Mouse (Mus musculus): ENCODE measurements around the gene Gm49325. TPM values are rescaled to one million over a fixed set of nuclear protein-coding genes. Genes with fewer than 3 reads are reported as not detected.
"Not testable (repeated sequence)": the region's sequence is repeated elsewhere in the genome, so short reads cannot be mapped to it uniquely, and the experiment has no call there.

The Gm49325 gene
- total and polyA plus RNA-seq, 3 experiments: 27.5 to 28.5 TPM; not detected in 1

DNA sequence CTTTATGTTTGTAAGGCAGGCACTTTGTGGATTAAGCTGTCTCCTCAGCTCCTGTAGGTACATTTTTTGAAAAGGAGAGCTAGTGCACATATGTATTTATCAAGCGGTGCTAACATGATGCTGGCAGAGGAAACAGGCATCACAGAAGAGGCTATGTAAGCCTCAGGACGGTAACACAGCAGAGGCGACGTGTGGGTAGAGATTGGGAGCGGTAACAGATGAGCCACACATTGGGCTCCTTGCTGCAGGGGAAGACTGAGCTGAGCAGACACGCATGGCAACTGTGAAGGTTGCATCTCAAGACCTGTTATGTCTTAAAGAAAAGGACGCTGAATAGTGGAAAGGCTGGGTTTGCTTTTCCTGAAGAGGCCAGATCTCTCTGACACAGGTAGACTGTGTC is 77.0 kb downstream of the Gm49325 start:
- no peak for DNase-seq

DNA sequence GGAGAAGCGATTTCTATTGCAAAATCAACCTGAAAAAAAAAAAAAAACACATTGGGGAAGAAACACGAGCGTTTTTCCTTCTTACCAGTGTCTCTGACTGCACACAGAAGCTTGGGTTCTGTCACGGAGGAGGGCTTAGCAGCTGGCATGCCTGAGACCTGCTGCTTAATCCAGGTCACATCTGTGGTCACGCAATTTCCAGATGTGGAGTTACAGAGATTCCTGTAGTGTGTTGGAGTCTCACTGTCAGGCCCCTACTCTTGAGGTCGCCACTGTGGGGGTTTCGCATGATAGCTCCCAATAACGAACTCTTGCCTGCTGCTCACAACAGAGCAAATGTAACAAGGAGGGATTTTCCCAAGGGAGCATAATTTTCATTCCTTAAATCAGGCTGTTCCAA is 78.2 kb downstream of the Gm49325 start:
- no peak for DNase-seq

DNA sequence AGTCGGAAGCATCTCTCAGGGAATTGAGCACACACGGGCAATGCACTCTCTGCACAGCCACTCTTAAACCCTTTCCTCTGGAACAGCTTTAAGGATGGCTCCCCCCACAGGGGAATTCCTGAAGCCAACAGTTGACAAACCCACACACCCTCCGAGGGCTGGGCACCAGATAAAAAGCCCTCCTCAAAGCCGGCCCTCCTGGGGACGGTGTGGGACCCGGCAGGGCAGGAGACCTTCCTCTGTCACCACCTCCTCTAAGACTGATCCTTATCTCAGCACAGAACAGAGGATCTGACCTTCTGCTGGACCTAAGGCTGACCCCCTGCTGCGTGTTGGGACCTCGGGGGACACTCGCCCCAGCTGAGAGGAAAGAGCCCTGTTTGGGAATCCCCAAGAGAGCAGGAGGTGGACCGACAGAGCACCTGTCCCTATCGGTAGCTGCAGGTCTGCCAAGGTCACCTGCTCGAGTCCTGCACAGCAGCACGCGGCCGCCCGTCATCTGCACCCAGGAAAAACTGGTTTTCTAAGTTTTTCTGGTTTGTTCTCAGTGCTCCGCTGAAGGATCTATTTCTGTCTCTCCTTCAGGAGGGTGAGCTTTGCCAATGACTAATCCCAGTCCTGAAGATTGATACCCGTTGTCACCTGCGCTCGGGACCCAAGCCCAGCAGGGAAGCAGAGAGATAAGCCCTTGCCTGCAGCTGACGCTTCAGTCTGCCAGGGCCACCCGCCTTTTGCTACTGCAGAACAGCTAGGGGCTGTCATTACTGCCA is 80.1 kb downstream of the Gm49325 start, which contains the start of gene Tspear:
Tspear (plus strand) TSS at position 675 of the 770 bp plus-strand sequence.
- peak; percentile 23 for DNase-seq

DNA sequence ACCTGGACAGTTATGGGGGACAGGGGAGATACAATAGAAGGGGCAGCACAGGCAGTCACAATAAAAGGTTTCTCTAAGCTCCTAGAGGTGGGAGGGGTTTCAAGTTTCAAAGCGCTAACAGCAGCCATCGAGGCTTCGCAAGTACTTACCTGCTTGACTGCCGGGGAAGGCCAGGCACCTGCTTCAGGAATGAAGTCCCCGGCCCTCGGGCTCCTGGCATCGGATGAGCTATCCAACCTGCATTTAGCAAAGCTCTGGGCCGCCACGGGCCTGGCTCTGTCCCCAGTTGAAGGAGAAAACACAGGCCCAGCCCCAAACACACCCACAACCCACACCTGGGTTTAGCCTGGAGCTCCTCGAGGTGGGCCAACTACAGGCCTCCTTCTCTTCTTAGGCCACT is 81.0 kb downstream of the Gm49325 start:
- no peak for DNase-seq

DNA sequence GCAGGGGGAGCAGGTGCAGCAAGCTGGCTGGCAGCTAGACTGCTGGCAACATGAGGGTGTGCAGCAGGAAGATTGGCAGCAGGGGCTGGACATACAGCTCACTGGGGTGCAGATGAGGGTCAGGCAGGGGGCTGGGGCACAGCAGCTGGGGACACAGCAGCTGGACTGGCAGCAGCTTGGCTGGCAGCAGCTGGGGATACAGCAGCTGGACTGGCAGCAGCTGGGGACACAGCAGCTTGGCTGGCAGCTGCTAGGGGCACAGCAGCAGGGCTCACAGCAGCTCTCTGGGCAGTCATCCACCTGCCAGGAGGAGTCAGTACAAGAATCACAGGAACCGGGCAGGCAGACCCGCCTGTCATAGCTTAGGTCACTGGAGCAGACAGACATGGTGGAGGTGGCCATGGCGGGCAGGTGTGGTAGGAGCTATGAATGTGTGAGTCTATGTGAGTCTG is 84.4 kb downstream of the Gm49325 start, which contains the start of gene Gm19402:
Gm19402 (minus strand) TSS at position 402 of the 452 bp plus-strand sequence.
- DNase-seq: not testable (repeated sequence)

Small RNA genes within 50 kb of the gene (microRNA-seq; reads per million reads assigned to microRNA genes)
- 5.0 to 8.6 reads per million in 2 experiments for gene Mir1930

Other genes with a start within 250 kb of the Gm49325 start
- gene Adarb1, start 187.9 kb upstream of the Gm49325 start, total RNA-seq (2021): 10 to 100 TPM; 14.4 to 23.5 TPM
- 11.3 and 13.5 TPM in 2 replicates for gene Adarb1, start 187.9 kb upstream of the Gm49325 start, polyA plus RNA-seq (2012; rRNA removed)
- 10 to 100 TPM; 17.9 to 21.0 TPM for gene Fam207a, start 90.4 kb upstream of the Gm49325 start, total RNA-seq (2021)
- gene Fam207a, start 90.4 kb upstream of the Gm49325 start, polyA plus RNA-seq (2012; rRNA removed): 26.4 and 30.5 TPM in 2 replicates
- gene Itgb2, start 75.9 kb upstream of the Gm49325 start, total RNA-seq (2021): 1 to 10 TPM; 9.5 to 9.8 TPM
- gene Itgb2, start 75.9 kb upstream of the Gm49325 start, polyA plus RNA-seq (2012; rRNA removed): 5.1 and 7.4 TPM in 2 replicates
- gene Pttg1ip, start 24.5 kb upstream of the Gm49325 start, total RNA-seq (2021): 100 to 1,000 TPM; 174 to 202 TPM
- gene Pttg1ip, start 24.5 kb upstream of the Gm49325 start, polyA plus RNA-seq (2012; rRNA removed): 127 and 165 TPM in 2 replicates
- gene Sumo3, start 100 bp upstream of the Gm49325 start, total RNA-seq (2021): 100 to 1,000 TPM in 1 of 2 experiments, 10 to 100 TPM in 1; 97.7 to 104 TPM
- 83.8 and 91.1 TPM in 2 replicates for gene Sumo3, start 100 bp upstream of the Gm49325 start, polyA plus RNA-seq (2012; rRNA removed)
- gene Ube2g2, start 16.1 kb downstream of the Gm49325 start, total RNA-seq (2021): 10 to 100 TPM; 50.0 to 55.0 TPM
- 27.9 and 37.4 TPM in 2 replicates for gene Ube2g2, start 16.1 kb downstream of the Gm49325 start, polyA plus RNA-seq (2012; rRNA removed)
- gene Tspear, start 80.4 kb downstream of the Gm49325 start, total RNA-seq (2021): under 1 TPM; 0.17 to 0.62 TPM
- 0.94 and 1.1 TPM in 2 replicates for gene Tspear, start 80.4 kb downstream of the Gm49325 start, polyA plus RNA-seq (2012; rRNA removed)
- not detected for gene Gm19402, start 84.6 kb downstream of the Gm49325 start, total RNA-seq (2021)
- not detected in 2 replicates for gene Gm19402, start 84.6 kb downstream of the Gm49325 start, polyA plus RNA-seq (2012; rRNA removed)
- gene Gm9508, start 91.0 kb downstream of the Gm49325 start, total RNA-seq (2021): not detected
- gene Gm9508, start 91.0 kb downstream of the Gm49325 start, polyA plus RNA-seq (2012; rRNA removed): not detected in 2 replicates
- not detected for gene Gm10272, start 100.4 kb downstream of the Gm49325 start, total RNA-seq (2021)
- not detected in 2 replicates for gene Gm10272, start 100.4 kb downstream of the Gm49325 start, polyA plus RNA-seq (2012; rRNA removed)
- gene Gm10024, start 105.3 kb downstream of the Gm49325 start, total RNA-seq (2021): not detected
- gene Gm10024, start 105.3 kb downstream of the Gm49325 start, polyA plus RNA-seq (2012; rRNA removed): not detected in 2 replicates
- gene Gm10142, start 109.6 kb downstream of the Gm49325 start, total RNA-seq (2021): not detected
- not detected in 2 replicates for gene Gm10142, start 109.6 kb downstream of the Gm49325 start, polyA plus RNA-seq (2012; rRNA removed)
- gene Krtap12-1, start 114.4 kb downstream of the Gm49325 start, total RNA-seq (2021): not detected
- not detected in 2 replicates for gene Krtap12-1, start 114.4 kb downstream of the Gm49325 start, polyA plus RNA-seq (2012; rRNA removed)
- not detected for gene Gm10100, start 120.3 kb downstream of the Gm49325 start, total RNA-seq (2021)
- not detected in 2 replicates for gene Gm10100, start 120.3 kb downstream of the Gm49325 start, polyA plus RNA-seq (2012; rRNA removed)
- not detected for gene Gm18596, start 136.4 kb downstream of the Gm49325 start, total RNA-seq (2021)
- gene Gm18596, start 136.4 kb downstream of the Gm49325 start, polyA plus RNA-seq (2012; rRNA removed): not detected in 2 replicates
- not detected for gene Gm9736, start 145.2 kb downstream of the Gm49325 start, total RNA-seq (2021)
- gene Gm9736, start 145.2 kb downstream of the Gm49325 start, polyA plus RNA-seq (2012; rRNA removed): not detected in 2 replicates
- not detected for gene Gm3233, start 153.5 kb downstream of the Gm49325 start, total RNA-seq (2021)
- not detected in 2 replicates for gene Gm3233, start 153.5 kb downstream of the Gm49325 start, polyA plus RNA-seq (2012; rRNA removed)
- gene Gm3238, start 165.1 kb downstream of the Gm49325 start, total RNA-seq (2021): not detected
- not detected in 2 replicates for gene Gm3238, start 165.1 kb downstream of the Gm49325 start, polyA plus RNA-seq (2012; rRNA removed)
- not detected for gene Gm7138, start 170.7 kb downstream of the Gm49325 start, total RNA-seq (2021)
- not detected in 2 replicates for gene Gm7138, start 170.7 kb downstream of the Gm49325 start, polyA plus RNA-seq (2012; rRNA removed)
- gene Gm3250, start 176.3 kb downstream of the Gm49325 start, total RNA-seq (2021): not detected
- gene Gm3250, start 176.3 kb downstream of the Gm49325 start, polyA plus RNA-seq (2012; rRNA removed): not detected in 2 replicates
- gene Gm7137, start 182.0 kb downstream of the Gm49325 start, total RNA-seq (2021): not detected
- gene Gm7137, start 182.0 kb downstream of the Gm49325 start, polyA plus RNA-seq (2012; rRNA removed): not detected in 2 replicates
- gene Gm9639, start 188.9 kb downstream of the Gm49325 start, total RNA-seq (2021): not detected
- not detected in 2 replicates for gene Gm9639, start 188.9 kb downstream of the Gm49325 start, polyA plus RNA-seq (2012; rRNA removed)
- not detected for gene Gm19668, start 192.9 kb downstream of the Gm49325 start, total RNA-seq (2021)
- not detected in 2 replicates for gene Gm19668, start 192.9 kb downstream of the Gm49325 start, polyA plus RNA-seq (2012; rRNA removed)
- not detected for gene Gm9507, start 205.6 kb downstream of the Gm49325 start, total RNA-seq (2021)
- gene Gm9507, start 205.6 kb downstream of the Gm49325 start, polyA plus RNA-seq (2012; rRNA removed): 0.31 TPM in 1 of 2 replicates, not detected in the other
- not detected for gene Gm2696, start 208.5 kb downstream of the Gm49325 start, total RNA-seq (2021)
- not detected in 2 replicates for gene Gm2696, start 208.5 kb downstream of the Gm49325 start, polyA plus RNA-seq (2012; rRNA removed)
- not detected for gene Krtap10-4, start 220.9 kb downstream of the Gm49325 start, total RNA-seq (2021)
- gene Krtap10-4, start 220.9 kb downstream of the Gm49325 start, polyA plus RNA-seq (2012; rRNA removed): not detected in 2 replicates
- gene Krtap10-10, start 229.8 kb downstream of the Gm49325 start, total RNA-seq (2021): not detected
- not detected in 2 replicates for gene Krtap10-10, start 229.8 kb downstream of the Gm49325 start, polyA plus RNA-seq (2012; rRNA removed)
- gene Gm36176, start 240.6 kb downstream of the Gm49325 start, total RNA-seq (2021): not detected
- gene Gm36176, start 240.6 kb downstream of the Gm49325 start, polyA plus RNA-seq (2012; rRNA removed): not detected in 2 replicates
- gene Gm10318, start 246.7 kb downstream of the Gm49325 start, total RNA-seq (2021): not detected
- gene Gm10318, start 246.7 kb downstream of the Gm49325 start, polyA plus RNA-seq (2012; rRNA removed): not detected in 2 replicates